Mouse (Mus musculus) T-helper 2 cell (primary cell): ENCODE results near the gene Nr1d2.
"Not testable (repeated sequence)": the region's sequence is repeated elsewhere in the genome, so short reads cannot be mapped to it uniquely, and the experiment has no call there.

ENCODE experiments used
- in situ Hi-C: fragments of 300-600 bp; cut with MboI, MseI; formaldehyde crosslinking; loops from one replicate; pipeline ENCODE4 v1.15.1; 2025; ENCODE audit warnings: high pct_unique_total_duplicates

The Nr1d2 gene

DNA sequence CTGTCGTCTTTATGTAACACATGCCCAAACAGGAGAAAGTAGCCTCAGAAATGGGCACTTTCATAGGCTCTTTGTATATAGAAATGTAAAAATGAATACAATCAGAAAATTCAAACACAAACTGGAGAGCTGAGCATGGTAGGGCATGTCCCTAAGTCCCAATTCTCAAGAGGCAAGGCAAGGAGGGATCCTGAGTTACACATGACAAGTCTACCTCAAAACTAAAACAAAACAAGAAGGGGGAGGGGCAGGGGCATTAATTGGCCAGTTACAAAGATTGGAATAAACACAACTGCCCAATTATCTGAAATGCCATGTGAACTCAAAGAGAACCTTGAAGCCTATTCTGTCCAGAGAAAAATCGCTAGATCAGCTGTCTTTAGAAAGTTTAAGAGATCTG, 5.9 kb downstream of the Nr1d2 start:
- in situ Hi-C loops, result no loop called here

DNA sequence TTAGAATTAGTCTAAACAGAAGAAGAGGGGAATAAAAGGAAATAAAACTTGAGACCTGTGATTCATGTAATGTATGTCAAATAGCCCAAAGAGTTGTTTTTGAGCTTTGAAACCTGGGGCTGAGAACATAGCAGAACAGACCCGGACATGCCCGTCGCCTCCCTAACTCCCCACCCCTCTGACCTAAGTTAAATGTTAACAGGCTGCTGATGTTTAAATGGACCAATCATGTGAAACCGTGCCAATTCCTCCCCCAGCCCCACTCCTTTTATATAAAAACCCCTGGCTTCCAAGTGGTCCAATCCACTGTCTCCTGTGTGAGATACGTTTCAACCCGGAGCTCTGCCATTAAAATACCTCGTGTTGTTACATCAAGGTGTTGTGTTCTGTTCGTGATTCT, 7.1 kb downstream of the Nr1d2 start:
- in situ Hi-C loops, result not testable (repeated sequence)

DNA sequence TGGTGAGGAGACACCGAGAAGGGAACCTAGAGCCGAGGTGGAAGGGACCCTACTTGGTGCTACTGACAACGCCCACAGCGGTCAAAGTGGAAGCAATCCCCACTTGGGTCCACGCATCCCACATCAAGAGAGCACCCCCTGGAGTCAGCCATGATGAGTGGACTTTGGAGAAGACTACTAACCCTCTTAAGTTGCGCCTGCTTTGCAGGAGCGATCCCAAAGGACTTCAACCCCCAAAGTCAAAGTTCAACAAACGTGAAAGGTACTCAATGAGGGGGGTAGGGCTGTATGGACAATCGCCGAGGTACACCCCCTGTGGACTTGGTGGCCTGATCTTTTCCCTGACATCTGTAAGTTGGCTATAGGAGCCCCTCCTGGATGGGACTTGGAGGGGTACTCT, 9.2 kb downstream of the Nr1d2 start:
- in situ Hi-C loops, result not testable (repeated sequence)

DNA sequence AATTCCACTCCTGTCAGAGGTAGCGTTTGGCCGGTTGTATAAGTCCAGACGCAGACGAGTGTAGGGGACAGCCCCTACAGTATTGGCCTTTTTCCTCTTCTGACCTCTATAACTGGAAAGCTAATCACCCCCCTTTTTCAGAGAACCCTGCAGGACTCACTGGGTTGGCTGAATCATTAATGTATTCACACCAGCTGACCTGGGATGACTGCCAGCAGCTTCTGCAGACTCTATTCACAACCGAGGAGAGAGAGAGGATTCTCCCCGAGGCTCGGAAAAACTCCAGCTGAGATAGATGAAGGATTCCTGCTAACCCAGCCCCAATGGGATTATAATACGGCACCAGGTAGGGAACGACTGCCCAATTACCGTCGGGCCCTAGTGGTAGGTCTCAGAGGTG, 12.7 kb downstream of the Nr1d2 start:
- in situ Hi-C loops, result not testable (repeated sequence)

DNA sequence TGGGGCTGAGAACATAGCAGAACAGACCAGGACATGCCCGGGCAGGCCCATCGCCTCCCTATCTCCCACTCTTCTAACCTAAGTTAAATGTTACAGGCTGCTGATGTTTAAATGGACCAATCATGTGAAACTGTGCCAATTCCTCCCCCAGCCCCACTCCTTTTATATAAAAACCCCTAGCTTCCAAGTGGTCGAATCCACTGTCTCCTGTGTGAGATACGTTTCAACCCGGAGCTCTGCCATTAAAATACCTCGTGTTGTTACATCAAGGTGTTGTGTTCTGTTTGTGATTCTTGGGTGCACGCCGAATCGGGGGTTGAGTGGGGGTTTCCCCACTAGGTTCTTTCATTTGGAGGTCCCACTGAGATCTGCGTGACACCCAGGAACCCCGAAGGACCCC, 13.5 kb downstream of the Nr1d2 start:
- in situ Hi-C loops, result not testable (repeated sequence)

DNA sequence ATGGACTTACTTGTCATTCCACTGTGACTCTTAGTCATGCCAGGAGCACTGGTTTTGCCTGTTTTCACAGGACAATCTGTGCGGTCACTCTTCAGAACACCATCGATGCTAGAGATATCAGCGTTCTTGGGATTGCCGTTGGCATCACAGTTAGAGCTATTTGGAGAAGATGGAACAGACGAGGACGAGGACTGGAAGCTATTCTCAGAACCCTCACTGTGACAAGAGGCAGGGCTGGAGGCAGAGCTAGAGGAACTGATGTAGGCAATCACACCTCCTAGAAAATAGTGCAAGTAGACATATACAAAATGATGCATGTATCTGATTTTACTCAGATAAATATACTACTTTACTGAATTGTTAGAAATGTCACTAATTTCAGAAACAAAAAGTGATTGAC, 16.9 kb downstream of the Nr1d2 start:
- in situ Hi-C loops, result no loop called here

DNA sequence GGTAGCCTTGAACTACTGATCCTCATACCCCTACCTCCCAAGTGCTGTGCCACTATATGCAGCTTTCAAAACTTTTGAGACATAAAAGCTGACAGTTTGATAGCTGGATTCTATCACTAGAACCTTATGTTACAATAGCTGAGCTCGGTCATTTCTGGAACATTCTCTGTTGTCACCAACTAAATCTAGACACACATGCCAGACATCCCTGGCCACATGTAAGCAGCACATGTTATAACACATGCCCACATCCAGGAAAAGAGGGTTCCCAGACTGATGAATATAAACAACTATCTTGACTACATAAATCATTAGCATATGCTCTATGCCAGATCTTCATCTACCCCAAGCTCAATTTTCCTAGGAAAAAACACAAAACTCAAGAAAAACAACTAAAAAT, 21.8 kb downstream of the Nr1d2 start:
- in situ Hi-C loops, result no loop called here

DNA sequence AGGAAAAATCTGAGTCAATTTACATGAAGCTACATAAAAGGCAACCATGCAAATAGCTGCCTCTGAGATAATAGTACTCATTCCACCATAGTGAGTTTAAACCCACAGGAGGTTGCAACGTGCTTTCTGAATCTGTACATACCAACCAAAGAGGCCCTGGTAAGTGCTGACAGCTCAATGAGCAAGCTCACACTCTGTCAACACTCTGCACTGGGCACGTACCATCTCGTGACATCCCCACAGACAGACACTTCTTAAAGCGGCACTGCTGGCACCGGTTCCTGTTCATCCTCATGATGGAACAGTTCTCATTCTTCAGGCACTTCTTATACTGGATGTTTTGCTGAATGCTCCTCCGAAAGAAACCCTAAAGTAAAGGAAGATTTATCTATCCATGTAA, 22.5 kb downstream of the Nr1d2 start:
- in situ Hi-C loops, result no loop called here

DNA sequence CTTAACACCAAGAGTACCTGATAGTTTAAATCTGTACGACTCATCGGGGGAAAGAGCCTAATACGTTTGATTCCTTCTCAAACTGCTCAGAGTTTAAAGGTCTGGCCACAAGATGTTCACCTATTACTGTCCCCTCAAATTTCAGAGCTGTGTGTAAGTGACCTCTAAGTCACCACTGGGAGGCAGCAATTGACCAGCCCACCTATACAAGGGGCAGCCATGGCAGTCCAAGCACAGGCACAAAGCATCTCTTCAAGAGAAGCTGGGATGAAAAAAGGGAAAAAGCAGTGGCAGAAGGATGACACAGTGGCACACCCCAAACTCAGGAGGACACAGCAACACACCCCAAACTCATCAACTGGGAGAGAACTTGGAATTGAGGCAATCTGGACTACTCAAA, 28.1 kb downstream of the Nr1d2 start:
- in situ Hi-C loops, result no loop called here

DNA sequence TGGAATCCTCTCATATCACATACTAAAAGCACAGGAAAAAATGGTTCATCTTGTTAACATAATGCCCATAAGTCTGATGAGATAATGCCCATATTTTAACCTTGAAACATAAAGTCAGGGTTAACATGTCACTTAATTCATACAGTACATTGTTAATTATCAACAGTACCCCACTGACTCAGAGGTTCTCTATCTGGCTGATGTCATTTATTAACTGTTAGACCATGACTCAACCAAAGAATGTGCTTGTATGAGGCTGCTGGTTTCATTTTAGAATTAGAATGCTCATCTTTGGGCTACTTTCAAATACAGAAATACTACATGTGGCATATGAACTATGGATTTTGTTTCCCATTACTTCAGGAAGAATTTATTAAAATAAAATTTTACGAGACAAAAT, 34.6 kb downstream of the Nr1d2 start:
- in situ Hi-C loops, result not testable (repeated sequence)

DNA sequence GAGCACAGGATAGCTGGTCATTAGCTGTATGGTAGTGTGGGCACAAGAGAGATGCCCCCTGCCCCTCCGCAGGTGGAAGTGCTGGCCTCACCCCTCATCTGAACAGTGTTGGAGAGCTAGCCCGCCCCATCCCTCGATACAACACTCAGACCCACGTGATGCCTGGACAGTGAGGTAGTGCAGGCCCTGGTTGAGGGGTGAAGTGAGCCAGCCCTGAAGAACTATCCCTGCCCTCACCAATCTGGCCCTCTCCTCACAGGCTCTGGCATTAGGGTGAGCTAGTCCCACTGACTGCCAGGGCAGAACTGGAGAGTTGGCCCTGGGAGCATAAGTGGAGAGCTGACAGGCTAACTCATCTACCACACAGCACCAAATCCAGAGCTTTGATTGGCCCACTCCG, 37.5 kb downstream of the Nr1d2 start:
- in situ Hi-C loops, result no loop called here

DNA sequence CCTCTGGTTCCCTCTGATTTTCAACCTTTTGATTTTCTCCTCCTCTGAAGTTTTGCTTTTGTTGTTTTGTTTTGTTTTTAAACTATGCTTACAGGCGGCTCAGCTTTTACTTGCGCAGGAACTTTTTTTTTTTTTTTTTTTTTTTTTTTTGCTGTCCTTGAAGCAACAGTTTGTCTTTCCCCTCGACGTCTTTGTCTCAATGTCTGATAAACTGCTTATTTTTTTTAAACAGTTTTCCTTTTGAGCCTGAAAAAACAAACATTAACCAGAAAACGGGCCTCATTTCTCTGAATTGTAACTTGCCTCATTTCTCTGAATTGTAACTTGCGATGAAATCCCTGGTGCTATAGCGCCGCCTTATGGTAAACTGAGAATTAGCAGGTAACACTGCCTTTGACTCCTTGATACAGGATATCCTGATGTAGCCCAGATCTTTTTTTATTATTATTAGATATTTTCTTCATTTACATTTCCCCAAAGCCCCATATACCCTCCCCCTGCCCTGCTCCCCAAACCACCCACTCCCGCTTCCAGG, 52.0 kb downstream of the Nr1d2 start:
- in situ Hi-C loops, result no loop called here

DNA sequence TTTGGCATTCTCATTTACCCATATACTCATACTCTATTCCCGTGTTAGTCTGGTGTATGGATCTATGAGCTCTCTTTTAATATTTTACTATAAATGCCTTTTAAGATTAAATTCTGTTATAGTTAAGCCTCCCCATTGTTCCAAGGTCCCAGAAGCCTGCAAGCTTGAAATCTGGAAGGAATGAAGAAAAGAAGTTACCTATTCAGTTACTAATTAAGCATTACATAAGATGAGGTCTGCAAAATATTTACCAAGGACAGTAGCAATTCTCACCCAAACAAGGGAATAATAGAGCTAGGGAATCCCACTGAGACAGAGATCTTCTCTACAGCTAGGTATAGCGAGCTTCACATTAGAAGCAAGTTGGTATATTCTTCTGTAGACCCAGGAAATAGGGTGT, 61.4 kb downstream of the Nr1d2 start:
- in situ Hi-C loops, result not testable (repeated sequence)

DNA sequence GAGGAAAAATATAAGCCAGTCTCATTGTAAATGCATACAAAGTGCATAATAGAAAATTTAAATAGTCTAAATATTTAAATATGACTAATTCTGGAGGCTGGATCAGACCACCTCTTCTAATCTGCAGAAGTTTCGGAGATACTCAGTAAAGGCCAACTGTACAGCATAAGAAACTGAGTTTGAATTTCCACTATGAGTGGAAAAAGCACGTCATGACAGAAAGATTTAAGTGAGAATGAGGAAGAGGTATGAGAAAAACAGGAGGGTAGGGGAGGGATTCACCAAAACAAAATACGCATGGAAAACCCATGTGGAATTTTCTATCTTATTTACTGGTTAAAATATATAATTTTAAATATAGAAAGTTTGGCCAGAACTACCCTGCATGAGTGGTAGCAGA, 71.3 kb downstream of the Nr1d2 start:
- in situ Hi-C loops, result loop anchor here (5.0 kb wide), 1 partner anchor 760 kb away; no protein-coding TSS in a partner anchor

DNA sequence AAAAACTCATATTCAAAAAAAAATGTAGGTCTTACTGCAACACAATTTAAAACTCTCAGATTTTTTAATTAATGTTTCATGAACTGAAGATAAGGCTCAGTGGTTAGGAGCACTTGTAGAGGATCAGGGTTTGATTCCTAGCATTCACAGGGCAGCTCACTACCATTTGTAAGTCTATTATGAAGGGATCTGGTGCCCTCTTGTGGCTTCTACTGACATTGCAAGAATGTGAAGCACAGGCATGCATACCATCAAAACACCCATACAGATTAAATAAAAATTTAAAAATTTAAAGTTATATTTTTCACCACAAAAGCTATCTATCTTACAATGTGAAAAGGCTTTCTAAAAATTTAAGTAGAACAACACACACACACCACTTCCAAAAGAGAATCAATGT, 71.9 kb downstream of the Nr1d2 start:
- in situ Hi-C loops, result loop anchor here (5.0 kb wide), 1 partner anchor 760 kb away; no protein-coding TSS in a partner anchor
